Mouse (Mus musculus) CD4-positive, CD25-positive, alpha-beta regulatory T cell, adult 9 weeks (primary cell): ENCODE results near the gene Gpx2. TPM values are rescaled to one million over a fixed set of nuclear protein-coding genes. Genes with fewer than 3 reads are reported as not detected.

Experiments used
- polyA plus RNA-seq: library from polyadenylated mRNA; unstranded; fragments of 100-300 nt; shearing (Covaris generic); gene quantifications from one replicate; pipeline ENCODE4 v1.2.1, GENCODE M21; 2017

Gene Gpx2
- not detected for polyA plus RNA-seq

GRCm38 (mm10) chr12:76795350-76795749, at the start of gene Gpx2:
TSS of gene Gpx2 (minus strand) at chr12:76795554.

GRCm38 (mm10) chr12:76822651-76823041, 27.3 kb upstream of the Gpx2 start, which contains the start of gene Rab15:
TSS of gene Rab15 (minus strand) at chr12:76822908.

GRCm38 (mm10) chr12:76765354-76765851, 30.0 kb downstream of the Gpx2 start, which contains the start of the genes Churc1 and Fntb:
TSS of gene Churc1 (plus strand) at chr12:76765538.
TSS of gene Fntb (plus strand) at chr12:76765589.

Other genes with a start within 250 kb of the Gpx2 start
- gene Sptb, start 85.0 kb downstream of the Gpx2 start, polyA plus RNA-seq, result 0.46 TPM
- gene Churc1, start 30.0 kb downstream of the Gpx2 start, polyA plus RNA-seq, result 192 TPM
- gene Fntb, start 30.0 kb downstream of the Gpx2 start, polyA plus RNA-seq, result 28.0 TPM
- not detected for gene Rab15, start 27.4 kb upstream of the Gpx2 start, polyA plus RNA-seq
- 195 TPM for gene Max, start 166.6 kb upstream of the Gpx2 start, polyA plus RNA-seq